Comparison of ENCODE assay signal across 9 mouse cellular contexts in genomic region chr12:104699753-104700152, GRCm38 (mm10). TPM values are rescaled to one million over a fixed set of nuclear protein-coding genes. Genes with fewer than 3 reads are reported as not detected.
DNase-seq lines count a peak whose midpoint lies in the region; ATAC-seq lines count a peak whose summit lies in the region.
"Had no signal": no experiment of that assay in that cellular context is flagged by ENCODE, and none has a peak within 500 bp of the region (broad histone marks: within the 10 kb centered on the region; RNA-seq: fewer than 3 reads in every experiment).

No protein-coding gene starts in this region.

- 0 out of 2 replicates have a peak overlapping the region, but pooled peaks have one; percentile 20 for H3K27ac ChIP-seq in heart, embryonic 13.5 days (replicated peaks)
- H3K27ac ChIP-seq in embryonic facial prominence, embryonic 11.5 days (replicated peaks; ENCODE audit: low read depth, low read length), result no peak overlapping the region; the same call in 1 of the 2 replicates
- H3K27ac ChIP-seq in limb, embryonic 10.5 days, result peak overlapping the region; percentile 67
- H3K27ac ChIP-seq in neural tube, embryonic 14.5 days (ENCODE audit: low read depth, low read length), result no peak overlapping the region
- H3K27ac ChIP-seq: liver, embryonic 15.5 days had no signal

- no peaks in the 10 kb centered on the region for H3K27me3 ChIP-seq in heart, embryonic 13.5 days (replicated peaks)
- H3K27me3 ChIP-seq in embryonic facial prominence, embryonic 11.5 days (ENCODE audit: control insufficient read depth, insufficient read depth, low read length), result no peaks in the 10 kb centered on the region
- H3K27me3 ChIP-seq in limb, embryonic 10.5 days (ENCODE audit: low read depth, poor library complexity, severe bottlenecking), result no peaks in the 10 kb centered on the region
- no peaks in the 10 kb centered on the region for H3K27me3 ChIP-seq in neural tube, embryonic 14.5 days (ENCODE audit: control insufficient read depth, insufficient read depth, low read length)
- H3K27me3 ChIP-seq: liver, embryonic 15.5 days had no signal

- no peak for ATAC-seq in heart, embryonic 13.5 days (ENCODE audit: extremely low read depth, insufficient number of reproducible peaks, low FRiP score, low TSS enrichment)
- ATAC-seq in embryonic facial prominence, embryonic 11.5 days (replicated peaks; ENCODE audit: insufficient number of reproducible peaks, low FRiP score, low TSS enrichment, low read depth), result peak; percentile 89
- peak; percentile 58 for ATAC-seq in neural tube, embryonic 14.5 days (ENCODE audit: low read depth)
- no peak for ATAC-seq in megakaryocyte, adult 5-6 weeks (ENCODE audit: poor library complexity, severe bottlenecking)

- peaks cover 89% of the 10 kb centered on the region for H3K36me3 ChIP-seq in heart, embryonic 13.5 days
- peaks cover 5% of the 10 kb centered on the region for H3K36me3 ChIP-seq in embryonic facial prominence, embryonic 11.5 days (replicated peaks; ENCODE audit: control insufficient read depth, insufficient read depth, low read depth, low read length)
- peaks cover 93% of the 10 kb centered on the region for H3K36me3 ChIP-seq in limb, embryonic 10.5 days
- H3K36me3 ChIP-seq in neural tube, embryonic 14.5 days (ENCODE audit: control insufficient read depth, insufficient read depth, low read length), result peaks cover 44% of the 10 kb centered on the region

- intact Hi-C loops in heart, postnatal 25 days (cut with DNase I), result loop anchor here (1.0 to 5.0 kb wide), 2 partner anchors 238 to 259 kb away; no protein-coding TSS in a partner anchor

- no peak for DNase-seq in heart, postnatal 25 days (ENCODE audit: low spot score)
- DNase-seq in NIH3T3 (ENCODE audit: low read depth), result peak; percentile 59
- DNase-seq in embryonic facial prominence, embryonic 11.5 days (ENCODE audit: low spot score), result peak; percentile 83
- DNase-seq in heart, postnatal 4 days, result peak; percentile 80
- DNase-seq in limb, embryonic 10.5 days (ENCODE audit: low spot score), result peak; percentile 83

- H3K4me1 ChIP-seq in heart, embryonic 13.5 days, result peaks cover 12% of the 10 kb centered on the region; the same call in 1 of the 2 replicates
- H3K4me1 ChIP-seq in embryonic facial prominence, embryonic 11.5 days (ENCODE audit: control insufficient read depth, insufficient read depth, low read length), result 0 out of 2 replicates have a peak, but pooled peaks cover 5% of the 10 kb centered on the region
- peaks cover 41% of the 10 kb centered on the region for H3K4me1 ChIP-seq in limb, embryonic 10.5 days
- no peaks in the 10 kb centered on the region for H3K4me1 ChIP-seq in neural tube, embryonic 14.5 days (ENCODE audit: control insufficient read depth, insufficient read depth, low read length)
- H3K4me1 ChIP-seq: liver, embryonic 15.5 days had no signal

- H3K9ac ChIP-seq in heart, embryonic 13.5 days, result no peak overlapping the region
- H3K9ac ChIP-seq in embryonic facial prominence, embryonic 11.5 days (replicated peaks; ENCODE audit: low read length), result no peak overlapping the region
- H3K9ac ChIP-seq in neural tube, embryonic 14.5 days (replicated peaks; ENCODE audit: low read depth, low read length), result no peak overlapping the region
- H3K9ac ChIP-seq: liver, embryonic 15.5 days had no signal

- no peak overlapping the region for H3K4me3 ChIP-seq in heart, embryonic 13.5 days
- no peak overlapping the region for H3K4me3 ChIP-seq in embryonic facial prominence, embryonic 11.5 days (ENCODE audit: low read depth, low read length)
- no peak overlapping the region for H3K4me3 ChIP-seq in limb, embryonic 10.5 days
- H3K4me3 ChIP-seq in neural tube, embryonic 14.5 days (ENCODE audit: low read depth, low read length), result no peak overlapping the region
- H3K4me3 ChIP-seq: liver, embryonic 15.5 days had no signal

- no peaks in the 10 kb centered on the region for H3K9me3 ChIP-seq in heart, embryonic 13.5 days
- H3K9me3 ChIP-seq in embryonic facial prominence, embryonic 11.5 days (replicated peaks; ENCODE audit: control insufficient read depth, low read length), result no peaks in the 10 kb centered on the region
- H3K9me3 ChIP-seq in limb, embryonic 10.5 days (replicated peaks), result no peaks in the 10 kb centered on the region
- no peaks in the 10 kb centered on the region for H3K9me3 ChIP-seq in neural tube, embryonic 14.5 days (ENCODE audit: control insufficient read depth, low read length)
- H3K9me3 ChIP-seq: liver, embryonic 15.5 days had no signal

- H3K4me2 ChIP-seq in heart, embryonic 13.5 days, result no peak overlapping the region
- no peak overlapping the region for H3K4me2 ChIP-seq in embryonic facial prominence, embryonic 11.5 days (ENCODE audit: low read depth, low read length)
- H3K4me2 ChIP-seq in neural tube, embryonic 14.5 days (ENCODE audit: low read depth, low read length), result no peak overlapping the region
- H3K4me2 ChIP-seq: liver, embryonic 15.5 days had no signal

- WGBS in heart, embryonic 13.5 days, result 61% methylated on average over 8 of the region's 8 CpGs
- 22% methylated on average over 8 of the region's 8 CpGs for WGBS in embryonic facial prominence, embryonic 11.5 days
- WGBS in limb, embryonic 10.5 days, result 37% methylated on average over 8 of the region's 8 CpGs
- WGBS in neural tube, embryonic 14.5 days, result 52% methylated on average over 8 of the region's 8 CpGs

RNA-seq across cellular contexts. Expression of gene Dicer1, which starts 52.0 kb away (rescaled TPM):
- polyA plus RNA-seq in heart, embryonic 13.5 days (2015; fragmentation: Nextera tagmentation; extraction: Ambion mirVana), result 26.0 and 28.0 TPM in 2 replicates
- 10 to 100 TPM; 25.2 to 27.7 TPM for total RNA-seq in heart, postnatal 25 days (2021)
- 29.6 and 31.1 TPM in 2 replicates for polyA plus RNA-seq in embryonic facial prominence, embryonic 11.5 days (2014; fragmentation: Nextera tagmentation; extraction: Ambion mirVana)
- 10 to 100 TPM; 55.3 to 60.0 TPM for total RNA-seq in heart, postnatal 4 days (2021)
- 50.3 and 58.5 TPM in 2 replicates for polyA plus RNA-seq in limb, embryonic 10.5 days (2016; fragmentation: Nextera tagmentation; extraction: Ambion mirVana)
- polyA plus RNA-seq in neural tube, embryonic 14.5 days (2014; fragmentation: Nextera tagmentation; extraction: Ambion mirVana), result 30.4 and 38.6 TPM in 2 replicates
- 33.5 and 40.3 TPM in 2 replicates for total RNA-seq in megakaryocyte, adult 5-6 weeks (2015)
- 24.5 and 41.5 TPM in 2 replicates for total RNA-seq in megakaryocyte, adult 5-6 weeks (2017)

Comparison
In these comparisons a context has a peak if more than half of its experiments do, and no peak if none do; other contexts are left out.
1. ATAC-seq: peak in embryonic facial prominence, embryonic 11.5 days (single experiment) and neural tube, embryonic 14.5 days (single experiment); none in heart, embryonic 13.5 days (single experiment) and megakaryocyte, adult 5-6 weeks (single experiment).
2. H3K27ac ChIP-seq: peak in heart, embryonic 13.5 days (single experiment) and limb, embryonic 10.5 days (single experiment); none in embryonic facial prominence, embryonic 11.5 days (single experiment) and neural tube, embryonic 14.5 days (single experiment).